Mouse (Mus musculus): ENCODE measurements around the gene Dcxr. TPM values are rescaled to one million over a fixed set of nuclear protein-coding genes. Genes with fewer than 3 reads are reported as not detected.

Dcxr gene
- polyA plus RNA-seq, 1 experiment from 2014 or later: 10.6 TPM

GRCm38 (mm10) chr11:120726243-120727168 lies 575 bp downstream of the Dcxr start:
- no peak for DNase-seq (ENCODE audit: low spot score)
- peaks cover 86% of the 10 kb centered on the region for H3K27me3 ChIP-seq (ENCODE audit: insufficient read depth, poor library complexity, severe bottlenecking)
- H3K27ac ChIP-seq: peak overlapping the region; percentile 42; the same call in 1 of the 2 replicates
- 18% methylated on average over 36 of the region's 36 CpGs for WGBS
- H3K4me1 ChIP-seq: peaks cover 27% of the 10 kb centered on the region
- H3K36me3 ChIP-seq: no peaks in the 10 kb centered on the region
- H3K9me3 ChIP-seq: no peaks in the 10 kb centered on the region
- peak overlapping the region; percentile 75 for H3K4me3 ChIP-seq

DNA sequence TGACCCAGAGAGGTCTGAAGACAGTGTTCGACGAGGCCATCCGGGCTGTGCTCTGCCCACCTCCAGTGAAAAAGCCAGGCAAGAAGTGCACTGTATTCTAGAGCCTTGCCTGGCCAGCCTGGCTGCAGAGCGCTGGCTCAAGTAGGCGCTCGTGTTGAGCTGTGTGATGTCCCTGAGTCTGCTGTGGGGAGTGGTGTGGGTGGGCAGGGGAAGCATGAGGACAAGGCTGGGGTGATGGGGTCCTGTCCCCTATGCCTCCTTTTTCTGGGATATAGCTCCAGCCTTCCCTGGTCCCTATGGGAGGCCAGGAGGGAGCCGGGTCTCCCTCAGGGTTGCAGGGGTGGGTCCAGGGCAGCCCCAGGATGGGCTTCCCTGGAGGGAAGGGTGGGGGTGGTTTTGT lies 3.6 kb downstream of the Dcxr start:
- 81% methylated on average over 7 of the region's 7 CpGs for WGBS
- no peak overlapping the region for H3K4me3 ChIP-seq
- H3K27me3 ChIP-seq (ENCODE audit: insufficient read depth, poor library complexity, severe bottlenecking): peaks cover 82% of the 10 kb centered on the region
- H3K36me3 ChIP-seq: peaks cover 18% of the 10 kb centered on the region
- peaks cover 34% of the 10 kb centered on the region for H3K4me1 ChIP-seq
- no peak for DNase-seq (ENCODE audit: low spot score)
- H3K27ac ChIP-seq: no peak overlapping the region
- no peaks in the 10 kb centered on the region for H3K9me3 ChIP-seq

- H3K27ac ChIP-seq: no peak overlapping the region
- no peak overlapping the region for H3K4me3 ChIP-seq
- H3K36me3 ChIP-seq: peaks cover 24% of the 10 kb centered on the region
- H3K4me1 ChIP-seq: peaks cover 36% of the 10 kb centered on the region
- DNase-seq (ENCODE audit: low spot score): no peak
- peaks cover 82% of the 10 kb centered on the region for H3K27me3 ChIP-seq (ENCODE audit: insufficient read depth, poor library complexity, severe bottlenecking)
- no peaks in the 10 kb centered on the region for H3K9me3 ChIP-seq
- 82% methylated on average over 11 of the region's 11 CpGs for WGBS
Measured at GRCm38 (mm10) chr11:120722761-120723382, 4.2 kb downstream of the Dcxr start.

DNA sequence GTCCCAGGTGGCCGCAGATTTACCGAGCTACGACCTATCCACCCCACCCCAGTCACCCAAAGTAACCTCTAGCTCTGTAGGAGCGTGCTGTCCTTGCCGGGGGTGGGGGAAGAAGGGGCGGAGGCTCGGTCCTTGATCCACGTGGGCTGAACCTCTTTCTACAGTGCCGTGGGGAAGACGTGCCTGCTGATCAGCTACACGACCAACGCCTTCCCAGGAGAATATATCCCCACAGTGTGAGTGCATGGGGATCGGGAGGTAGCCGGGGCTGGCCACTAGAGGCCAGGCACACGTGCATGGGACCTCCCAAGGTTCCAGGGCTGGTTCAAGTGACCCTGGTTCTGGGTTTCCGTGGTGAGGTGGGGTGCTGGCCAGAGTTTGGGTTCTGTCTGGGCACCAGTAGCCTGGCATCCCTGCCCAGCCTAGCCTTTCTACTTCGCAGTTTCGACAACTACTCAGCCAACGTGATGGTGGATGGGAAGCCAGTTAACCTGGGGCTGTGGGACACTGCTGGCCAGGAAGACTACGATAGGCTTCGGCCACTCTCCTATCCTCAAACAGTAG lies 4.9 kb downstream of the Dcxr start:
- no peak for DNase-seq (ENCODE audit: low spot score)
- Histone ChIP-seq H3K36me3 (peaks cover 32% of the 10 kb centered on the region), H3K27me3 (ENCODE audit: insufficient read depth, poor library complexity, severe bottlenecking) (peaks cover 84% of the 10 kb centered on the region), H3K27ac (peak overlapping the region; percentile 72; the same call in 1 of the 2 replicates), H3K9me3 (no peaks in the 10 kb centered on the region), H3K4me1 (peaks cover 36% of the 10 kb centered on the region), H3K4me3 (peak overlapping the region; percentile 66)
- WGBS: 22% methylated on average over 21 of the region's 21 CpGs

DNA sequence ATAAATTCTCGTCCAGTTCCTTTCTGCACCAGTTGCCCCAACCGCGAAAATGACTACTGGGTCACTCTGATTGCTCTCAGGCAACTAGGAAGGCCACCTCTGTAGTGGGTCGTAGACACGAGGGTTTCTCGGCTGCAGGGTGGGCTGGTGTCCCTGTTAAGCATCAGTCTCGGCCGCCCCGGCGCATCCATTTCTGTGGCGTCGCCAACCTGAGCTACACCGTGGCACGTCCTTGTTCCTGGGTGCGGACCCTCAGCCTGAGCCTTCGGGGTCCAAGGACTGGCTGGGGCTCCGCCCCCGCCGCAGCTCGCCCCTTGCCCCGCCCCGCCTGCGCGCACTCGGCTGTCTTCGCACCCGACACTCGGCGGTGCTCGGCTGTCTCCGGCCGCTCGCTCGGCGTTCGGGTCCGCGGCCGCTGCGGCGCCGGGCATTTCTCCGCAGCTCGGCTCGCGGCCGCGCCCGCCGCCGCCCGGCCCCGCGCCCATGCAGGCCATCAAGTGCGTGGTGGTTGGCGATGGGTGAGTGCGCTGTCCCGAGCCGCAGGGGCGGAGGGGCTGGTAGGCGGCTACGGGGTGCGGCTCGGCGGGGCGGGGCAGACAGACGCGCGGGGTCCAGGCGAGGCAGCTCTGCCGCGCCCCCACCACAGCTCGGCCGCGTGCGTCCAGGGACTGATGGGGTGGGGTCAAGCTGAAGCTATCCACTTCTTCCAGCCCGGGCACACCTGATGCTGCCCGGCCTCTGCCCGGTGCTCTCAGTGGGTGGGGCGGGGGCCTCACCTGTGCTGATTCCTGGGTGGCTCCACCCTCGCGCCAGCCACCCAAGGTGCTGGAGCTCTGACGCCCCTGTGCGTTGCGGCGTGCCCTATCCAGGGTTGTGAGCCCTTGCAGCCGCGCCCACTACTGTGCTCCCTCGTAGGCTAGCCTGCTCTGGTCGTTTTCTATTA lies 5.7 kb downstream of the Dcxr start, which contains the start of gene Rac3:
Gene Rac3 (plus strand): TSS at position 347 of the 943 bp plus-strand sequence.
- WGBS: under 1% methylated on average over 90 of the region's 90 CpGs
- H3K4me1 ChIP-seq: peaks cover 29% of the 10 kb centered on the region
- H3K36me3 ChIP-seq: peaks cover 37% of the 10 kb centered on the region
- peaks cover 81% of the 10 kb centered on the region for H3K27me3 ChIP-seq (ENCODE audit: insufficient read depth, poor library complexity, severe bottlenecking)
- DNase-seq (ENCODE audit: low spot score): no peak
- no peaks in the 10 kb centered on the region for H3K9me3 ChIP-seq
- peak within 1 kb of the TSS; percentile 66 for H3K4me3 ChIP-seq
- peak within 1 kb of the TSS; percentile 72 for H3K27ac ChIP-seq

- H3K36me3 ChIP-seq: peaks cover 45% of the 10 kb centered on the region
- H3K4me3 ChIP-seq: peak overlapping the region; percentile 66
- H3K27me3 ChIP-seq (ENCODE audit: insufficient read depth, poor library complexity, severe bottlenecking): peaks cover 71% of the 10 kb centered on the region
- 10% methylated on average over 17 of the region's 17 CpGs for WGBS
- peaks cover 25% of the 10 kb centered on the region for H3K4me1 ChIP-seq
- no peaks in the 10 kb centered on the region for H3K9me3 ChIP-seq
- DNase-seq (ENCODE audit: low spot score): peak; percentile 93
- H3K27ac ChIP-seq: peak overlapping the region; percentile 19
Measured at GRCm38 (mm10) chr11:120720450-120720849, 6.6 kb downstream of the Dcxr start.

DNA sequence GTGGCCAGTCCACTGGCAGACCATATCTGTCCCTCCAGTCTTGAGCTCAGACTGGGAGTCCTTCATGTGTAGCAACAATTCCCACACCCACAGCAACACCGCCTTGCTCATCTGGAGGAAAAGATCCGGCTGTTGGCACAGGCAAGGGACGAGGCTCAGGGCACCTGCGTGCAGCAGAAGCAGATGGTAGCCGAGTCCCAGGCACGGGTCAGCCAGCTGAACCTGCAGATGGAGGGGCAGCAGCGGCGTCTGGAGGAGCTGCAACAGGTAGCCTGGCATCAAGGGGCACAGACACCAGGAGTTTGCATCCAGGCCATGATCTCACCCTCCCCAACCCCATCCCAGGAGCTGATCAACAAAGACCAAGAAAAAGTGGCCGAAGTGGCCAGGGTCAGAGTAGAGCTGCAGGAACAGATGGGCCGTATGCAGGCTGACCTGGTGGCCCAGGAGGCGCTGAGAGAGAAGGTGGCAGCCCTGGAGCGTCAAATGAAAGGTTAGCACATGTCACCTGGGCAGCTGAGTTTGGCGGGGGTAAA lies 7.2 kb downstream of the Dcxr start:
- Histone ChIP-seq H3K27ac (no peak overlapping the region), H3K27me3 (ENCODE audit: insufficient read depth, poor library complexity, severe bottlenecking) (peaks cover 66% of the 10 kb centered on the region), H3K4me1 (peaks cover 29% of the 10 kb centered on the region), H3K4me3 (peak overlapping the region; percentile 13; the same call in 1 of the 2 replicates), H3K9me3 (no peaks in the 10 kb centered on the region), H3K36me3 (peaks cover 49% of the 10 kb centered on the region)
- DNase-seq (ENCODE audit: low spot score): no peak
- WGBS: 91% methylated on average over 13 of the region's 13 CpGs

- Histone ChIP-seq H3K27ac (no peak overlapping the region), H3K9me3 (no peaks in the 10 kb centered on the region), H3K4me1 (peaks cover 36% of the 10 kb centered on the region), H3K36me3 (peaks cover 49% of the 10 kb centered on the region), H3K27me3 (ENCODE audit: insufficient read depth, poor library complexity, severe bottlenecking) (peaks cover 61% of the 10 kb centered on the region), H3K4me3 (no peak overlapping the region)
- DNase-seq (ENCODE audit: low spot score): no peak
- WGBS: 83% methylated on average over 9 of the region's 9 CpGs
Measured at GRCm38 (mm10) chr11:120719242-120719641, 7.8 kb downstream of the Dcxr start.

DNA sequence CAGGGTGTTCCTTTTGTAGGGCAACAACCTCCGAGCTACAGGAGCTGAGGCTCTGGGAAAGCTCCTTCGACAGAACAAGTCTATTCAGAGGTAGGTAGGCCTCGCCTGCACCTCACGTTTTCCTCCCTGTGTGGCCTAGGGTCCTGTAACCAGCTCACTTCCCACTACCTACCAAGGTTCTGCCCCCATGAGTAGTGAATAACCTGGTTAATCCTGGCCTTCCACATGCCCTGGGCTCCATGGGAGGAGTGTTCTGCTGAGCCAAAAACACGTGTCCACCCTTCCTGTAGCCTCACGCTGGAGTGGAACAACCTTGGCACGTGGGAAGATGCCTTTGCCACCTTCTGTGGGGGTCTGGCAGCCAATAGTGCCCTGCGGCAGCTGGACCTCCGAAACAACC lies 11.9 kb downstream of the Dcxr start:
- peaks cover 24% of the 10 kb centered on the region for H3K27me3 ChIP-seq (ENCODE audit: insufficient read depth, poor library complexity, severe bottlenecking)
- H3K4me1 ChIP-seq: peaks cover 35% of the 10 kb centered on the region
- H3K27ac ChIP-seq: no peak overlapping the region
- WGBS: 86% methylated on average over 9 of the region's 9 CpGs
- no peaks in the 10 kb centered on the region for H3K9me3 ChIP-seq
- H3K4me3 ChIP-seq: peak overlapping the region; percentile 75; the same call in 1 of the 2 replicates
- no peak for DNase-seq (ENCODE audit: low spot score)
- peaks cover 56% of the 10 kb centered on the region for H3K36me3 ChIP-seq

GRCm38 (mm10) chr11:120714546-120714945 lies 12.5 kb downstream of the Dcxr start:
- Histone ChIP-seq H3K27me3 (ENCODE audit: insufficient read depth, poor library complexity, severe bottlenecking) (peaks cover 18% of the 10 kb centered on the region; the same call in 1 of the 2 replicates), H3K27ac (peak overlapping the region; percentile 85), H3K4me1 (peaks cover 35% of the 10 kb centered on the region), H3K9me3 (no peaks in the 10 kb centered on the region), H3K36me3 (peaks cover 56% of the 10 kb centered on the region), H3K4me3 (peak overlapping the region; percentile 75)
- 42% methylated on average over 10 of the region's 10 CpGs for WGBS
- DNase-seq (ENCODE audit: low spot score): no peak

- Histone ChIP-seq H3K4me3 (peak within 1 kb of the TSS; percentile 75), H3K4me1 (peaks cover 36% of the 10 kb centered on the region), H3K27me3 (ENCODE audit: insufficient read depth, poor library complexity, severe bottlenecking) (peaks cover 14% of the 10 kb centered on the region; the same call in 1 of the 2 replicates), H3K27ac (peak within 1 kb of the TSS; percentile 85), H3K9me3 (no peaks in the 10 kb centered on the region), H3K36me3 (peaks cover 57% of the 10 kb centered on the region)
- DNase-seq (ENCODE audit: low spot score): peak; percentile 100
- 3% methylated on average over 53 of the region's 53 CpGs for WGBS
Measured at GRCm38 (mm10) chr11:120713580-120714518, 13.2 kb downstream of the Dcxr start, which contains the start of the genes Cenpx and Lrrc45. Gene Cenpx, minus strand, starts transcription at chr11:120713738. Gene Lrrc45, plus strand, starts transcription at chr11:120713925.

Measured in heart, embryonic 10.5 days (tissue).